Mouse (Mus musculus): ENCODE data around the gene Phgdh. TPM values are rescaled to one million over a fixed set of nuclear protein-coding genes. Genes with fewer than 3 reads are reported as not detected.

The Phgdh gene
- total RNA-seq, 2 experiments from 2014 or later: 9.4 to 26.4 TPM

GRCm38 (mm10) chr3:98308606-98309005, 31.2 kb downstream of the Phgdh start:
- ATAC-seq (replicated peaks; ENCODE audit: low FRiP score, poor library complexity, severe bottlenecking): no peak

GRCm38 (mm10) chr3:98301761-98302160, 38.0 kb downstream of the Phgdh start:
- ATAC-seq (replicated peaks; ENCODE audit: low FRiP score, poor library complexity, severe bottlenecking): no peak

- no peak for ATAC-seq (replicated peaks; ENCODE audit: low FRiP score, poor library complexity, severe bottlenecking)
These were observed 39.5 kb downstream of the Phgdh start for GRCm38 (mm10) chr3:98300266-98300665.

DNA sequence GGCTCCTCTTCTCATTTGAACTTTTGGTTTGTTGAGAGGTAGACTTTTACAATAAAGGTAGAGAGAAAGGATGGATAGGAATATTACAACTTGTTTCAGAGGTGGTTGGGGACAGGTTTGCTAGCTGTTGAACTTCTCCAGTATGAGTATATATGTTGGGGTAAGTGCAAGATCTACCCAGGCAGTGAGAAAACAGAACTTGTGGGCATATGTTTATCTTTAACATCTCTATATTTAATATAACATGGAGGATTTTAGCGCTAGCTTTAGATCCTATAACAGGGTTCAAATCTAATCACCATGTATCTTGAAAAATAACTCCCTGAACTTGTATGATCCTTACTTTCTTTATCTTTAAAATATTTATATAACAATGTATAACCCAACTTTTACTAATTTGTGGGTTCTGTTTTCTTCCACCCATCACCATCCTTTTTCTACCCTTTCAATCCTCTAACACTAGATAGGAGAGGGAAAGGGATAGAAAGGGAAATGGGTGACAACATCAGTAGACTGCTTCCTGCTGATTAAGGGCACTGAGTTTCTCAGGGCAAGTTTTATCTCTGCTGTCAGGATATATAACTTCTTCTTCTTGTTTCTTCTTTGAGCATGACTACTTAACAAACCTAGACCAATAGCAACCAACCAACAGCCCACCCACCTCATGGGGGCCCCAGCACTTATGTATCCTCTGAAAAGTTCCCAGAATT, 40.2 kb downstream of the Phgdh start:
- ATAC-seq (replicated peaks; ENCODE audit: low FRiP score, poor library complexity, severe bottlenecking): no peak

DNA sequence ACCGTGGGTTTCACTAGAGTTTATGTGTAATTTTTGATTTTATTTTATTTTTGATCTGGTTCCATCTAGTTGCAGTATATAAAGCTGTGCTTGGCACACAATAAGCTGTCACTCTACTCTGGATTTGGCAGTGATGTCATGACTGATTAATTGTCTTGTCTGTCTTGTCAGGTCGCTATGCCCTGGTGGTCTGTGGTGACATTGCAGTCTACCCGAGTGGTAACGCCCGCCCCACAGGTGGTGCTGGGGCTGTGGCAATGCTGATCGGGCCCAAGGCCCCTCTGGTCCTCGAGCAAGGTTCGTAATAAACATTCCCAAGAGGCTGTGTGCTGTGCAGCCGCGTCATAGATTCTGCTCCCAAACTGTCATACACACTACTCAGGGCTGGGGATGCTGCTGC, 43.8 kb downstream of the Phgdh start:
- no peak for ATAC-seq (replicated peaks; ENCODE audit: low FRiP score, poor library complexity, severe bottlenecking)

DNA sequence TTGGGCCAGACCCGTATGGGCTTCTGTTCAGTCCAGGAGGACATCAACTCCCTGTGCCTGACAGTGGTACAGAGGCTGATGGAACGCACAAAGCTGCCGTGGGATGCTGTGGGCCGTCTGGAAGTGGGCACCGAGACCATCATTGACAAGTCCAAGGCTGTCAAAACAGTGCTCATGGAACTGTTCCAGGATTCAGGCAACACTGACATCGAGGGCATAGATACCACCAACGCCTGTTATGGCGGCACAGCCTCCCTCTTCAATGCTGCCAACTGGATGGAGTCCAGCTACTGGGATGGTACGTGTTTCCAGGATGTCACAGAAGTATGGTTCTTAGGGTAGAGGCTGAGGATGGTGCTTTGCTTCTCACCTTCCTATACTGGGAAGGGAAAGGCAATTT, 48.7 kb downstream of the Phgdh start:
- no peak for ATAC-seq (replicated peaks; ENCODE audit: low FRiP score, poor library complexity, severe bottlenecking)

GRCm38 (mm10) chr3:98283205-98283604, 56.6 kb downstream of the Phgdh start:
- no peak for ATAC-seq (replicated peaks; ENCODE audit: low FRiP score, poor library complexity, severe bottlenecking)

DNA sequence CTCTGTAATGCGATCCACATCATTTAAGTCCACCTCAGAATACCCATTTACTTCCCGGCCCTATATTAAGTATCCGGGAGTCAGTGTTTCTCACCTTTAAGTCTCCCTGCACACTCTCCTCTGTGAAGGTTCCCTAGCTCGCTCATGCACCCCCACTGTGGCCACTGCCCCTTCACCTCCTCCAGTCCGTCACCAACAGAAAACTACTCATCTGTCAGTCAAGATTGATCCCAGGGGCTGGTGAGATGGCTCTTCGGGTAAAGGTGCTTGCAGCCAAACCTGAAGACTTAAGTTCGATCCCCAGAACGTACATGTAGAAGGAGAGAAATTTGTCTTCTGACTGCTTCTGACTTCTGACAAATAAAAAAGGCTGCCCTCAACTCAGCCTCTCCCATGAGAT, 57.4 kb downstream of the Phgdh start:
- no peak for ATAC-seq (replicated peaks; ENCODE audit: low FRiP score, poor library complexity, severe bottlenecking)

- ATAC-seq (replicated peaks; ENCODE audit: low FRiP score, poor library complexity, severe bottlenecking): peak; percentile 82
These were observed 58.7 kb downstream of the Phgdh start for GRCm38 (mm10) chr3:98280933-98281678.

GRCm38 (mm10) chr3:98280204-98280932, 59.4 kb downstream of the Phgdh start, which contains the start of gene Hmgcs2:
Gene Hmgcs2, plus strand, starts transcription at chr3:98280435.
- ATAC-seq (replicated peaks; ENCODE audit: low FRiP score, poor library complexity, severe bottlenecking): no peak

GRCm38 (mm10) chr3:98279682-98280081, 60.1 kb downstream of the Phgdh start:
- no peak for ATAC-seq (replicated peaks; ENCODE audit: low FRiP score, poor library complexity, severe bottlenecking)

DNA sequence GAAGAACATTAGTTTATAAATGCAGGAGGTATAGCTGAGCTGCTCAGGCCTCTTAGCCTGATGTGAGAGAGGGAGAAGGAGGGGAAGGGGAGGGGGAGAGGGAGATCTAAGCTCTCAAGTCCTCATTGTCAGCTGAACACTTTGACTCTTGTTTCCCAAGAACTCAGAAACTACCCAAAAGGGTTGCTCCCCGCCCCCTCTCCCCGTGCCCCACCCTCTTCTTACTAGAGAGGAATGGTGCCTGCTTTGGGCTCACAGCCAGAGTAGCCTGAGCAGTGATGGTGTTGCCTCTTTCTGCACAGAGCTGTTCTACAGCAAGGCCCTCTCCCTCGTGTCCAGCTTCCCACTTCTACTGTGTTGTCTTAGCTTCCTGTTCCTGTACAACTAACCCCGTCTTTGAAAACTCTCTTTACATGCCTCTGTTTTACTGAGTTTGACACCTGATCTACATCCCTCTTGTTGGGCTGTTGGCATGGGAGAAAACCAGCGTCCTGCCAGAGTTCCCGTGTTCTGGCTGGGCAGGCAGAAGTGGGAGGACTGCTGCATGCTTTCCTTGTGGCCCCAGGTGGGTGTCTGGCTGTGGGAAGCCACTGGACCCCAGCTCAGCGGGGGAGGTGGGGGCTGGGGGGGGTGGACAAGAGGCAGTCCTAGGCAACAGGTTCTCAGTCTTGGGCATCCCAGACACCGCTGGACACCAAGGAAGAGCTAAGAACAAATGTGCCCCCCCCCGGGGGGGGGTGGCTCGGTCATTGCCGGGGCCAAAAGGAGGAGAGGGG, 66.0 kb downstream of the Phgdh start:
- no peak for ATAC-seq (replicated peaks; ENCODE audit: low FRiP score, poor library complexity, severe bottlenecking)

DNA sequence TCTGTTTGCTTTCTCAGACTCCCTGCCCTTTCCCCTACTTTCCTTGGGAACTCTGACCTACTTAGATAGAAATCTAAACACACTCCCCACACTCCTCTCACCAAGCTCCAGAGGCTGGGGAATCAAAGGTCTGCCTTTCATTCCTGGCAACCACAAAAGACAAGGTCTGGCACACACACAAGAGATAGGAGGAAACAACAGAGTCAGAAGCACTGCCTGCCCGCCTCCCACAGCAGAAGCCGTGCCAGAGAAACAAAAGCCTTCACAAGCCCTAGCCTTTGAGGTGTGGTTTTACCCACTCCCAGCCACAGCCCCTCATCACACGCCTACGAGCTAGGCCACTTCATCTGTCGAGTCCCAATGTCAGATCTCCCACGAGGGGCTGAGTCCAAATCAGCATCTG, 72.5 kb downstream of the Phgdh start:
- no peak for ATAC-seq (replicated peaks; ENCODE audit: low FRiP score, poor library complexity, severe bottlenecking)

Other genes starting within 250 kb of the Phgdh start
- not detected in 2 replicates for gene Adam30, start 179.4 kb downstream of the Phgdh start, total RNA-seq (2015; ENCODE audit: low replicate concordance)
- 0.09 TPM in 1 of 2 replicates, not detected in the other for gene Adam30, start 179.4 kb downstream of the Phgdh start, total RNA-seq (2017; ENCODE audit: low replicate concordance)
- not detected in 2 replicates for gene Reg4, start 117.8 kb downstream of the Phgdh start, total RNA-seq (2015; ENCODE audit: low replicate concordance)
- not detected in 2 replicates for gene Reg4, start 117.8 kb downstream of the Phgdh start, total RNA-seq (2017; ENCODE audit: low replicate concordance)
- gene Hmgcs2, start 59.6 kb downstream of the Phgdh start, total RNA-seq (2015; ENCODE audit: low replicate concordance): 0.42 TPM in 1 of 2 replicates, not detected in the other
- not detected in 2 replicates for gene Hmgcs2, start 59.6 kb downstream of the Phgdh start, total RNA-seq (2017; ENCODE audit: low replicate concordance)
- 1.2 TPM in 1 of 2 replicates, not detected in the other for gene Zfp697, start 42.5 kb upstream of the Phgdh start, total RNA-seq (2015; ENCODE audit: low replicate concordance)
- gene Zfp697, start 42.5 kb upstream of the Phgdh start, total RNA-seq (2017; ENCODE audit: low replicate concordance): 0.09 and 0.14 TPM in 2 replicates
- not detected in 2 replicates for gene Gm4450, start 117.1 kb upstream of the Phgdh start, total RNA-seq (2015; ENCODE audit: low replicate concordance)
- not detected in 2 replicates for gene Gm4450, start 117.1 kb upstream of the Phgdh start, total RNA-seq (2017; ENCODE audit: low replicate concordance)
- gene Hsd3b4, start 170.5 kb upstream of the Phgdh start, total RNA-seq (2015; ENCODE audit: low replicate concordance): not detected in 2 replicates
- not detected in 2 replicates for gene Hsd3b4, start 170.5 kb upstream of the Phgdh start, total RNA-seq (2017; ENCODE audit: low replicate concordance)
- gene Gm10681, start 248.8 kb upstream of the Phgdh start, total RNA-seq (2015; ENCODE audit: low replicate concordance): not detected in 2 replicates
- gene Gm10681, start 248.8 kb upstream of the Phgdh start, total RNA-seq (2017; ENCODE audit: low replicate concordance): not detected in 2 replicates

All from erythroblast, adult 5-6 weeks (primary cell).